Mouse (Mus musculus) E14TG2a.4 (cell line): ENCODE data around the gene Snx22.
A peak's percentile ranks its signal among the peaks of the same experiment; 100 is the strongest.

Experiments used
- H3K27me3 ChIP-seq: 2 replicates; pipeline ENCODE4 v1.6.1; 2014; ENCODE audit warnings: low read length, control low read depth; ENCODE audit not compliant: insufficient read depth
- H3K36me3 ChIP-seq: 2 replicates; pipeline ENCODE4 v1.6.1; 2014; ENCODE audit warnings: low read length, control low read depth; ENCODE audit not compliant: insufficient read depth
- H3K4me1 ChIP-seq: replicated peaks from 2 replicates; pipeline ENCODE4 v1.6.1; 2014; ENCODE audit warnings: low read depth, low read length, control low read depth
- H3K4me3 ChIP-seq: replicated peaks from 2 replicates; pipeline ENCODE4 v1.5.1; 2014; ENCODE audit warnings: mild to moderate bottlenecking, low read length
- H3K9me3 ChIP-seq: 2 replicates; pipeline ENCODE4 v1.6.1; 2014; ENCODE audit warnings: low read length, control low read depth
- CTCF ChIP-seq: conservative IDR thresholded peaks from 2 replicates; pipeline ENCODE4 v1.5.1; 2014; ENCODE audit warnings: low read length
- NANOG ChIP-seq: IDR thresholded peaks from 2 replicates; pipeline ENCODE4 v1.6.1; 2014; ENCODE audit warnings: borderline replicate concordance, low read length, mixed read lengths
- POU5F1 ChIP-seq: IDR thresholded peaks from 2 replicates; pipeline ENCODE4 v1.6.1; 2014; ENCODE audit warnings: low read length, borderline replicate concordance

Gene Snx22

DNA sequence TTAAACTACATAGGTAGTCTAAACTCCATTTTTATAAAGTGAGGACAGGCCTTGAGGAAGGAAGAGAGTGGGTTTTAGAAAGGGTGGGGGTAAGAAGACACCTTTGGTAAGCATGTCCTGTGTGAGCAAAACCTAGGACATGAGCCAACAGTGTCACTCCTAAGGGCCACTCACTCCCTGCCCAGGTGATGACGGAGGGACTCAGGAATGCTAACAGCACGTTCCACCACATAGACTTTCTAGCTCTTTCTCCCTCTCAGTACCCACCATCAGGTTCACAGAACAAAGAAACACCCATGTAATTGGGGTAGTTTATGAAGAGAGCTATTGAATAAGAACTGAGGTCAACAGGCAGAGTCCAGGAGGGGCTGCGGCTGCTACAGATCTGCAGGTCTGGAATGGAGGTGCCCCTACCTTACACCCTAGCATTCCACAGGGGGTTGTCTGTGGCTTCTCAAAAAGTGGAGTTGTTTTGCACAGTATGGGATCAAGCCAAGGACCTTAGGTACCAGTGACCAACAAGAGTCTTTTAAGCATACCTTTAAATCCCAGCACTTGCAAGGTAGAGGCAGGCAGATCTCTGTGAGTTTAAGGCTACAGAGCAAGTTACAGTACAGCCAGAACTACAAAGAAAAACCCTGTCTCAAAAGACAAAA lies 11.4 kb upstream of the Snx22 start:
- H3K4me3 ChIP-seq, result no peak overlapping the region
- H3K9me3 ChIP-seq, result peaks cover 6% of the 10 kb centered on the region

DNA sequence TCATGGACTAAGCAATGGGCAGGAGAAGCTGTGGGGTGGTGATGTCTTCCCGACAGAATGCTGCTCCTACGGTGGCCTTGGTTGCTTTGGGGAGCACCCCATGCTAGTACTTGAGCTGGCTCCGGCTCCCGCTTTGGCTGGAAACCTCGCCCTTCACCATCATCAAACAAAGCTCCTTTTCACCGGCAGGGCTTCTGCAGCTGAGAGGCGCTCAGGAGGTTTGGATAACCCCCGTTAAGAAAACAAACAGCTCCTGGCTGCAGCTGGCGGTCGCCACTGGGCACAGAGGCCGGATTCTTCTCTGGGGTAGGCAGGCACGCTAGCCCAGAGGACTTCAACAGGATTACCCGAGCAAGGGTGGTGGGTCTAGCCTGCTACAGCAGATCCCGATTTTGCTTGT lies 9.0 kb upstream of the Snx22 start:
- H3K4me3 ChIP-seq, result no peak overlapping the region
- TF ChIP-seq CTCF (no peak), POU5F1 (no peak), NANOG (no peak)

More for the DNA sequence above, 11.4 kb upstream of the Snx22 start:
- Histone ChIP-seq H3K36me3 (no peaks in the 10 kb centered on the region), H3K4me1 (peaks cover 5% of the 10 kb centered on the region), H3K27me3 (peaks cover 10% of the 10 kb centered on the region)
- TF ChIP-seq NANOG (no peak), POU5F1 (no peak), CTCF (no peak)

DNA sequence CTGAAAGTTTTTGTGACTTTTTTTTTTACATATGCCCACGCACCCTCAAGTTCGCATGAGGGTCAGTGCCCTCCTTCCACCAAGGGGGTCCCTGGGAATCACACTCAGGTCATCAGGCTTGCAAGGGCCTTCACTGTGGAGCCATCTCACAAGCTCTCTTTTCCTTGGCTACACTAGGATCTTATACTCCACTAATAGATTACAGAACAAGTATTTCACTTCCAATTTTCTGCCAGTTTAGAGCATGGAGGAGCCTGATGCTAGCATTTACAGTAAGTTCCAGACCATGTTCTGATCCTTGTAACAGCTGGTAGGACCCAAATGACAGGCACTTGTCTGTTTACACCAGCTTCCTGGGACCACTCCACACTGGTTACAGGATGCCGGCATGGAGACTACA lies 8.6 kb upstream of the Snx22 start:
- H3K4me1 ChIP-seq, result no peaks in the 10 kb centered on the region; the same call in 1 of the 2 replicates
- H3K27me3 ChIP-seq, result peaks cover 15% of the 10 kb centered on the region
- H3K9me3 ChIP-seq, result peaks cover 7% of the 10 kb centered on the region
- no peak overlapping the region for H3K4me3 ChIP-seq
- no peak for TF ChIP-seq NANOG
- no peaks in the 10 kb centered on the region for H3K36me3 ChIP-seq

More for the DNA sequence above, 9.0 kb upstream of the Snx22 start:
- Histone ChIP-seq H3K27me3 (peaks cover 13% of the 10 kb centered on the region), H3K4me1 (no peaks in the 10 kb centered on the region; the same call in 1 of the 2 replicates), H3K36me3 (no peaks in the 10 kb centered on the region), H3K9me3 (peaks cover 7% of the 10 kb centered on the region)

DNA sequence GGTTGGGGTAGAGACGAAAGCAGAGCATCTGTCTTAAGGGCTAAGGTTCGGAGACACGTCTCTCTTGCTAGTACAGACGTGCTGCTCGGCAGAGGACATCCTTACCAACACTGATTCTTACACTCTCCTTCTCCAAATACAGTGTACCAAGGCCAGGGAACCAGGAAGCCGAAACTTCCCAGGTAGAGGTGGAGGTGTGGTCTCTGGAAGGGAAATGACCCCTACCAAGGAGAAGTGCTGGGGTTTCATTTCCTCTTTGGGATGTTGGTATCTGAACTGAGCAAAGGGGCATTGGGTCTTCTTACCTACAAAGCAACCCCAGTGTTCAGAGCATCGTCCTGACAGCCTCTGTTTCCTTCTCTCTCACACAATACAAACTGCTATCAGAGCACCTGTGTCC lies 3.2 kb upstream of the Snx22 start:
- no peaks in the 10 kb centered on the region for H3K36me3 ChIP-seq
- peaks cover 7% of the 10 kb centered on the region for H3K9me3 ChIP-seq
- peaks cover 31% of the 10 kb centered on the region for H3K27me3 ChIP-seq
- no peak for TF ChIP-seq CTCF
- no peak for TF ChIP-seq NANOG
- no peak for TF ChIP-seq POU5F1
- H3K4me3 ChIP-seq, result no peak overlapping the region
- peaks cover 26% of the 10 kb centered on the region for H3K4me1 ChIP-seq

DNA sequence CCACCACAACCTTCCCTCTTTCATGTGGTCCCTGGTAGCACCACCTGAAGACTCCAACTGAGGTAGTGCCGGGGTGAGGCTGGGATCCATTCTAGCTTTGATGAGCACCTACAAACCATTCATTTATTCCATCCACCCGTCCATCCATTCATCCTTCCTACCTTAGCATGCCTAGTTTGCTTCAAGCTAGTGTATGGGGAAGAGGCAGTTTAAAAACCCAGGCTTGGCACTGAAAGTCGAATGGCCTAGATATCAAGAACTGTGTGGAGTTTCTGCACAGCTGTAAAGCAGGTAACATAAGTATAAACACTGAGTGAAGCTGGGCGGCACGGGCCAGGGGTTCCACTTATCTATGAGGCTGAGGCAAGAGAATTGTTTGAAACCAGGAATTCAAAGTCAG lies 632 bp upstream of the Snx22 start:
- TF ChIP-seq CTCF (no peak), POU5F1 (no peak), NANOG (no peak)
- peaks cover 41% of the 10 kb centered on the region for H3K4me1 ChIP-seq
- H3K9me3 ChIP-seq, result peaks cover 7% of the 10 kb centered on the region
- no peak overlapping the region; the same call in 1 of the 2 replicates for H3K4me3 ChIP-seq
- H3K27me3 ChIP-seq, result peaks cover 37% of the 10 kb centered on the region
- H3K36me3 ChIP-seq, result peaks cover 24% of the 10 kb centered on the region

DNA sequence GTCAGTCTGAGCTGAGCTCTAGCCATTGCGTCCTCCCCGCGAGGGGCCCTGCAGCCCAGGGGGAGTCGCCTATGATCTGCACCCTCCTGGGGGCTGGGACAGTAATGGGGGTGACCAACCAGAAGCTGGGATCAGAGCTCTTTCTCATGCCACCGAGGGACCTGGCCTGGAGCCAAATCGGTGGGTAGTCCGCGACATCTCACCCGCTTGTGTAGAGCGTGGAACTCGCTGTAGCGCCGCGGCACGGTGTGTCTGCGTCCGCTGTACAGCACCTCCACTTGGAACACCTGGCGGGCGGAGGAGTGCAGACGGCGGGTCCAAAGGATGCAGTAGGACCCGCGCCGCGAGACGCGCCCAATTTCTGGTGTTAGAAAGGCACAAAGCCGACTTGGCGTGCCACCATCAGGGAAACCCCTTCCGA lies 538 bp downstream of the Snx22 start:
- Histone ChIP-seq H3K27me3 (peaks cover 35% of the 10 kb centered on the region), H3K4me3 (peak overlapping the region; percentile 92), H3K36me3 (peaks cover 33% of the 10 kb centered on the region), H3K9me3 (no peaks in the 10 kb centered on the region), H3K4me1 (peaks cover 48% of the 10 kb centered on the region)
- no peak for TF ChIP-seq NANOG
- no peak for TF ChIP-seq CTCF
- TF ChIP-seq POU5F1, result no peak

DNA sequence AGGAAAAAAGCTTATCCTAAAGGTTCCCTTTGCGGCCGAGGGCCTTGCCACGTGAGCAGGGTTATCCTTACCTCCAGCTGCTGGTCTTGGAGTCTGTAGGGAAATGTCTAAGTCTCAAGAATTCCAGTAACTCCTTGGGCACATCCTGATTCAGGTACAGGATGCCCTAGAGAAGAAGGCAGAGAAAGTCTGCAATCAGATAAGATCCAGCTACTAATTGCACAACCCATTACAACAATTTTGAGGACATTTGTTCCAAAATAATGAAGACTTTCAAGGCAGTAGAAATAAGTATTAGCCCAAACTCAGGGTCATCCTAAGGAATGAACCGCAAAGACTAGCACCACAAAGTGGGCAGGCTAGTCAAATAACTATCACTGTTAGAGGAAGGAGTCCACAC lies 1.5 kb downstream of the Snx22 start:
- Histone ChIP-seq H3K4me3 (no peak overlapping the region), H3K27me3 (peaks cover 33% of the 10 kb centered on the region), H3K9me3 (no peaks in the 10 kb centered on the region), H3K36me3 (peaks cover 43% of the 10 kb centered on the region), H3K4me1 (peaks cover 49% of the 10 kb centered on the region)
- no peak for TF ChIP-seq POU5F1
- TF ChIP-seq NANOG, result no peak
- TF ChIP-seq CTCF, result no peak

DNA sequence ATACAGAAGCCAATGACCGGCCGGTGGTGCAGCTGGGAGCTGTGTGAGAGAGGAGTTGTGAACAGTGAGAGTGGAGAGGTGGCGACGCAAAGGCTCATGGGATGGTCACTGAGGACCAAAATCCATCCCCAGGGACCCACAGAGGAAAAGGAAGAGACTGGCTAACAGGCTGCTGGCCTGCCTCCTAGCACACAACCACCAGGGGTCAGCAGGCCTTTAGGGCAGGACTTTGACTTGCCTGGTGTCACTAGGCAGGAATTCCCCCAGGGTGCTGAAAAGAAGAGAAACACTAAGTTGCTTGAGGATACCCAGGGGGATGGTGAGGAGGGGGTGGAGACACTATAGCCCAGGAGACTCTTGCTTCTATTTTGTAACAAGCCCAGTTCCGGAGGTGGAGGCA lies 2.0 kb downstream of the Snx22 start:
- TF ChIP-seq CTCF, result peak; percentile 39
- TF ChIP-seq POU5F1, result no peak
- TF ChIP-seq NANOG, result no peak
- Histone ChIP-seq H3K9me3 (no peaks in the 10 kb centered on the region), H3K36me3 (peaks cover 48% of the 10 kb centered on the region), H3K4me3 (no peak overlapping the region), H3K27me3 (peaks cover 28% of the 10 kb centered on the region), H3K4me1 (peaks cover 54% of the 10 kb centered on the region)

DNA sequence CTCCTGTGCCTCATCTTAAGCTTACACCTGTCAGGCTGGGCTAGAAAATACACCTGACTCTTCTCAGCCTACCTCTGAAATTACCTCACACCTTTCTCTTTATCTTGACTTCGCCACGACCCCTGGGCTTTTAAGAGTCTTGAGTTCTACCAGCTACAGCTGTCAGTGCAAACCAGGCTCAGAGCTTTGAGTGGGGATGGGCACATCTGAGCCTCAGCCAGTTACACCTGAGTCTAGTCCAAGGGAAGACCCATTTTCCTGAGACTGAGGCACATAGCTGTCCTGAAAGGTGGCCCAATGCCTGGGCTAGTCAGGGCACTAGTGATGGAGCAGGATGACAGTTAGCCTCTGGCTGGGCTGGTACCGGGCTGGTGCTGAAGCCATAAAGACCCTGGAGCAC lies 2.7 kb downstream of the Snx22 start:
- Histone ChIP-seq H3K4me1 (peaks cover 58% of the 10 kb centered on the region), H3K36me3 (peaks cover 55% of the 10 kb centered on the region), H3K4me3 (no peak overlapping the region), H3K9me3 (no peaks in the 10 kb centered on the region), H3K27me3 (peaks cover 28% of the 10 kb centered on the region)
- no peak for TF ChIP-seq CTCF
- TF ChIP-seq NANOG, result no peak
- no peak for TF ChIP-seq POU5F1
